ENCODE assay signal across 11 mouse cellular contexts in the genomic region with DNA sequence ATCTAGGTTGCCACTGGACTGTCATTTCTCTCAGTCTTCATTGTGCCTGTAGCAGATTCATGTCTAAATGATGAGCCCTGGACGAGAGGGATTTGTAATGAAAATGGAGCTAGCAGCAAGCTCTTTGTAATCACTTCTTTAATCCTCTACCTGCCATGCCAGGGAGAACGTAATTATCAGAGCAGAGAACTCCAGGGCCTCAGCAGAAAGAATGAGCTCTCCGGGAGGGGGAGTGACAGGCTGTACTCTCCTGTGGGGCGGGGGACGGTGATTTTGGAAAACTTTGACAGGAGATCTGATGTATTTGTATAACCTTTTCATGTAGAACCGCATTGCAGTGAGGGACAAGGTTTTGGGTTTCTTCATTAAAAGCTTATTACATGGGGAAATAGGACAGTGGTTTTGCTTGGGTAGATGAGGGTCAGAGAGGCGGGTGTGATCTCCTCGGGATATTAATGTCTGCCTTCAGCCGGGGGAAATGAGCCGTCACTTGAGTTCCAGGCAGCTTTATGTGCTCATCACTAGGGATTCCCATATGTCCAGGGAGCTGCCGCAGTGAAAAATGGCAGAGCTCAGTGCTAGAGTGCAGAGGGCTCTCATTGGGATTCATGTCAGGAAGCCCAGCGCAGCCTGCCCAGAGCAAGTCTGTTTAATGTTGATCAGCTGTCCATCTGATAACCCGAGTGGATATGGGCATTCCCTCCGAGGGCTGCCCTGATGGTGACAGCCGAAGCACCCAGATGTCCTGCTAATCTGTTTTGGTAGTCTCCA.
DNase-seq lines count a peak whose midpoint lies in the region; ATAC-seq and TF ChIP-seq lines count a peak whose summit lies in the region.
"Had no signal": no experiment of that assay in that cellular context is flagged by ENCODE, and none has a peak within 500 bp of the region (broad histone marks: within the 10 kb centered on the region; RNA-seq: fewer than 3 reads in every experiment).

No protein-coding gene starts in this region.

- no peak overlapping the region for H3K27ac ChIP-seq in kidney, postnatal 0 days
- no peak overlapping the region for H3K27ac ChIP-seq in embryonic facial prominence, embryonic 10.5 days (replicated peaks)
- peak overlapping the region; percentile 87 for H3K27ac ChIP-seq in hindbrain, embryonic 13.5 days
- peak overlapping the region; percentile 83 for H3K27ac ChIP-seq in neural tube, embryonic 13.5 days (replicated peaks)
- H3K27ac ChIP-seq: limb, embryonic 12.5 days had no signal

- H3K36me3 ChIP-seq in kidney, postnatal 0 days (ENCODE audit: insufficient read depth, low read length), result no peaks in the 10 kb centered on the region
- H3K36me3 ChIP-seq in embryonic facial prominence, embryonic 10.5 days (replicated peaks), result no peaks in the 10 kb centered on the region
- no peaks in the 10 kb centered on the region for H3K36me3 ChIP-seq in hindbrain, embryonic 13.5 days
- H3K36me3 ChIP-seq in neural tube, embryonic 13.5 days, result no peaks in the 10 kb centered on the region
- H3K36me3 ChIP-seq: limb, embryonic 12.5 days had no signal

- no peak overlapping the region for H3K9ac ChIP-seq in kidney, postnatal 0 days (ENCODE audit: low read depth, low read length)
- H3K9ac ChIP-seq in hindbrain, embryonic 13.5 days, result 0 out of 2 replicates have a peak overlapping the region, but pooled peaks have one; percentile 6
- H3K9ac ChIP-seq in neural tube, embryonic 13.5 days, result peak overlapping the region; percentile 22; the same call in 1 of the 2 replicates
- H3K9ac ChIP-seq: limb, embryonic 12.5 days had no signal

- H3K4me2 ChIP-seq in kidney, postnatal 0 days (ENCODE audit: low read length), result 0 out of 2 replicates have a peak overlapping the region, but pooled peaks have one; percentile 11
- peak overlapping the region; percentile 31 for H3K4me2 ChIP-seq in hindbrain, embryonic 13.5 days
- H3K4me2 ChIP-seq in neural tube, embryonic 13.5 days, result peak overlapping the region; percentile 35
- H3K4me2 ChIP-seq: limb, embryonic 12.5 days had no signal

- peak; percentile 93 for DNase-seq in kidney, postnatal 0 days (ENCODE audit: low spot score)
- no peak for DNase-seq in kidney, postnatal 25 days
- peak; percentile 25 for DNase-seq in embryonic facial prominence, embryonic 10.5 days (ENCODE audit: low spot score)
- no peak for DNase-seq in layer of hippocampus, postnatal 10 days (ENCODE audit: low spot score in 2 of 2)
- DNase-seq in natural killer cell, adult 2 months (ENCODE audit: low spot score in 2 of 2), result no peak
- DNase-seq: cerebellum, adult 9-10 months; gastrocnemius, postnatal 14 days had no signal

- ATAC-seq in kidney, postnatal 0 days (replicated peaks; ENCODE audit: low FRiP score, low read depth), result peak; percentile 80; the same call in 1 of the 2 replicates
- peak; percentile 82 for ATAC-seq in hindbrain, embryonic 13.5 days (ENCODE audit: low FRiP score)
- peak; percentile 92 for ATAC-seq in neural tube, embryonic 13.5 days (ENCODE audit: low read depth)
- ATAC-seq: inflammation-experienced regulatory T-cells, adult 6 months had no signal

- TF ChIP-seq CTCF in kidney, postnatal 0 days (IDR thresholded peaks at IDR 0.05; ENCODE audit: low read depth), result no peak

- 15% methylated on average over 15 of the region's 15 CpGs for WGBS in kidney, postnatal 0 days
- WGBS in embryonic facial prominence, embryonic 10.5 days, result 43% methylated on average over 15 of the region's 15 CpGs
- 12% methylated on average over 15 of the region's 15 CpGs for WGBS in hindbrain, embryonic 13.5 days
- 19% methylated on average over 15 of the region's 15 CpGs for WGBS in neural tube, embryonic 13.5 days

- no peak overlapping the region for H3K4me3 ChIP-seq in kidney, postnatal 0 days (replicated peaks; ENCODE audit: low read depth, low read length)
- no peak overlapping the region for H3K4me3 ChIP-seq in embryonic facial prominence, embryonic 10.5 days
- H3K4me3 ChIP-seq in hindbrain, embryonic 13.5 days, result no peak overlapping the region
- no peak overlapping the region for H3K4me3 ChIP-seq in neural tube, embryonic 13.5 days
- H3K4me3 ChIP-seq: limb, embryonic 12.5 days had no signal

- H3K9me3 ChIP-seq in kidney, postnatal 0 days (replicated peaks; ENCODE audit: low read length), result no peaks in the 10 kb centered on the region
- H3K9me3 ChIP-seq in embryonic facial prominence, embryonic 10.5 days, result no peaks in the 10 kb centered on the region
- H3K9me3 ChIP-seq in hindbrain, embryonic 13.5 days, result no peaks in the 10 kb centered on the region
- H3K9me3 ChIP-seq in neural tube, embryonic 13.5 days, result no peaks in the 10 kb centered on the region
- H3K9me3 ChIP-seq: limb, embryonic 12.5 days had no signal

- H3K4me1 ChIP-seq in kidney, postnatal 0 days (replicated peaks; ENCODE audit: insufficient read depth, low read length), result 0 out of 2 replicates have a peak, but pooled peaks cover 11% of the 10 kb centered on the region
- peaks cover 25% of the 10 kb centered on the region for H3K4me1 ChIP-seq in embryonic facial prominence, embryonic 10.5 days
- H3K4me1 ChIP-seq in hindbrain, embryonic 13.5 days (replicated peaks), result peaks cover 29% of the 10 kb centered on the region
- H3K4me1 ChIP-seq in neural tube, embryonic 13.5 days (replicated peaks), result peaks cover 24% of the 10 kb centered on the region

- H3K27me3 ChIP-seq in kidney, postnatal 0 days (ENCODE audit: insufficient read depth, low read length), result no peaks in the 10 kb centered on the region
- no peaks in the 10 kb centered on the region for H3K27me3 ChIP-seq in embryonic facial prominence, embryonic 10.5 days (replicated peaks; ENCODE audit: low read depth, poor library complexity, severe bottlenecking)
- H3K27me3 ChIP-seq in hindbrain, embryonic 13.5 days, result no peaks in the 10 kb centered on the region
- no peaks in the 10 kb centered on the region for H3K27me3 ChIP-seq in neural tube, embryonic 13.5 days
- H3K27me3 ChIP-seq: limb, embryonic 12.5 days had no signal

Comparison
In these comparisons a context has a peak if more than half of its experiments do, and no peak if none do; other contexts are left out.
1. DNase-seq: peak in kidney, postnatal 0 days (single experiment) and embryonic facial prominence, embryonic 10.5 days (single experiment); none in kidney, postnatal 25 days (0 of 2), layer of hippocampus, postnatal 10 days (0 of 2) and natural killer cell, adult 2 months (0 of 2).
2. H3K27ac ChIP-seq: peak in hindbrain, embryonic 13.5 days (single experiment) and neural tube, embryonic 13.5 days (single experiment); none in kidney, postnatal 0 days (single experiment) and embryonic facial prominence, embryonic 10.5 days (single experiment).
3. Peak in every context shown above with its lines, with median percentiles within 50 percentile points of each other: ATAC-seq and H3K4me2 ChIP-seq.